Mouse (Mus musculus) lung, postnatal 0 days (tissue): ENCODE measurements at regions not wholly inside any gene's neighbourhood (a gene's known extent, or its start where the extent isn't known, plus 50 kb on each side); places are given as distances from the start of the nearest gene placed in this dataset.
A peak's percentile ranks its signal among the peaks of the same experiment; 100 is the strongest.

Experiments used
- CTCF ChIP-seq: IDR thresholded peaks from 2 replicates; pipeline ENCODE4 v1.5.1; 2016; ENCODE audit warnings: antibody characterized with exemption, mild to moderate bottlenecking
- EP300 ChIP-seq: IDR thresholded peaks from 2 replicates; pipeline ENCODE4 v1.6.1; 2016; ENCODE audit warnings: antibody characterized with exemption, mild to moderate bottlenecking, control low read depth

DNA sequence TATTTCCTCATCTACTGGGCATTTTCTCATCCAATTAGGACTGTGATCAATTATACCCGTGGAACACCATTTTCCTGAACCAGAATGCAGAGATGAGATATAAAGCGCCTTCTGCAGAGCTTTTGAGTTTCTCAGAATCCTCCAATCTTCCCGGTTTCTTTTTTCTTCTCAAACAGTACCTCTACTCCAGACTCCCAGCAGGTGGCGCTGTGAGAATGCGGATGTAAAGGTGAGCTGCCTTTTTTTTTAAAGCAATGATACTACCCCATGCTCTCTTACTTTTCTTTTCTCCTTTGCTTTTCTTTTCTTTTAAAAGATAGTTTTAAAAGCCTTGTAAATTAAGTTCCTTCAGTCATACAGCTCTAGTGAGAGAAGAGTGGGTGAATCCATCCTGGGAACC lies 224.4 kb upstream of the BB014433 start:
- TF ChIP-seq EP300: no peak
- peak; percentile 75 for TF ChIP-seq CTCF
